Mouse (Mus musculus): ENCODE results near the gene Syngap1.
A peak's percentile ranks its signal among the peaks of the same experiment; 100 is the strongest.
"Not testable (repeated sequence)": the region's sequence is repeated elsewhere in the genome, so short reads cannot be mapped to it uniquely, and the experiment has no call there.

Gene Syngap1

DNA sequence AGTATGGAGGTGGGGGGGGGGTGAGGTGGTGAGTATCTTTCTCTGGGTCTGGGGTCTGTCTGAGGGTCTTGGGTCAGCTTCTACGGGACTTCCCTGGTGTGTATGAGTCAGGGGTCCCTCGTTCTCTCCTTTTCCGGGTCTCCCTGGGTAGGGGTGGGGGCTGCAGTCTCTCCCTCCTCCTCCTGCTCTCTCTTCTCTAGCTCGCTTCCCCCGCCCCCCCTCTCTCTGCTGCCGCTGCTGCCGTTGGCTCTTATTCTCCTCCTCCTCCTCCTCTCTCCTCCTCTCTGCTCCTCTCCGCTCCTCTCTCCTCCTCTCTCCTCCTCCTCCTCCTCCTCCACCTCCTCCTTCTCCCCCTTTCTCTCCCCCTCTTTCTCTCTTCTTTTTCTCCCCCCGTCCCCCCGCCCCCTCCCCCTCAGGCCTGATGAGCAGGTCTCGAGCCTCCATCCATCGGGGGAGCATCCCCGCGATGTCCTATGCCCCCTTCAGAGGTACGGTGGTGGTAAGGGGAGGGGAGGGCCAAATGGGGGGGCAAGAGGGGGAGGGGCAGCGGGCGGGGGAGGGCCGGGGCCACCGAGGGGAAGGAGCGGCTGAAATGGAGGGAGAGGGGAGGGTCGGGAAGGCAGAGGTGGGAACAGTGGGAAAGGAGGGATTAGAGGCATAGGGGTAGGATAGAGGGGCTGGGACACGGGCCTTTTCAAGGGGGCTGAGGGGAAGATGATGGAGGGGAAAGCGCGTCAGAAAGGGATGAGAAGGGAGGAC lies at the start of gene Syngap1:
Gene Syngap1 (plus strand): TSS at position 223 of the 759 bp plus-strand sequence.
- DNase-seq = peak; percentile 20

DNA sequence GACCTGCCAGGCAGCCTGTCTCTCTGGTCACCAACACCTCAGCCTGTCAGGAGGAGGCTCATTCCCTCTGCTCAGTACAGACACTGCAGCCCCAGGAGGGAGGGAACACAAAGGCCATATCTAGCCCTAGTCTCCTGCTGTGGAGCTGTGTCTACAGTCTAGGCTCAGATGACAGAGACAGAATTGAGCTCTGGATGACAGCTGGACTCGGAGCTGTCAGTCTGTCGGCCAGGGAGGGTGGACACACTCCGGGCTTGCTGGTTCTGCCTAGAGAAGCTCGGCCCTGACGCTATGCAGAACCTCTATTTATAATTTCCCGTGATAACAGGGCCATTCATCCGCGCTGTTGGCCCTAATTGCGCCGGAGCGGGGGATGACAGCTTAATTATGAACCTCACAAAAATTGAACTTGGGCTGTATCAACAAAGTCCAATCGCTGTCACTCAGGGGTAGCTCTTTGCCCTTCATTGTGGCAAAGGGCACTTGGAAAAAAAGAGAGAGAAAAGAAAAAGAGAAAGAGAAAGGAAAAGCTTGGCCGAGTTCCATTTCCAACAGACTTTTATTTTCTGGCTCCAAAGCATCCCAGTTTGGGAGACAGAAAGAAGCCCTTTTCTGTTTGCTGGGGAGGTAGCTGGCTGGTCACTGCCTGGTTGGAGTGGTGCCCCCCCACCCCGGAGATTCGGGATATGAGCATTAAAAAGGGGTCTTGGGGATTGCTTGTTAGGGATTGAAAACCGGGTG lies 48.2 kb upstream of the Syngap1 start:
- peak; percentile 49 for DNase-seq

DNA sequence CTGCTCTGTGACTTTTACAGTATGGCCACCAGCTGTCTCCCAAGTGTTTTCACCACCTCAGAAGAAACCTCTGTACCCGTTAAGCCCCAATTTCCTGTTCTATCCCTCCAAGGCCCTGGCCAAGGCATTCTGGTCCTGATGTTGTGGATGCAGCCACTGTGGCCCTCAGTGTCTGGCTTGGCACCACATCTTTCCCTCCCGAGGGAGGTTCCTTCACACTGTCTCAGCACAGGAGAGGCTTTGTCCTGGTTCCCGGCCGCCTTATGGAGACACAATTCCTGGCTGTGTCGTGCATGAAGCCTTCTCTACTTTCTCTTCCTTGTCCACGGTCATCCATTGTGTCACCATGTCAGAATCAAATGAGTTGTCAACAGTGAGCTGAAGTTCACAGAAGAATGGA lies 47.6 kb upstream of the Syngap1 start:
- DNase-seq = no peak

DNA sequence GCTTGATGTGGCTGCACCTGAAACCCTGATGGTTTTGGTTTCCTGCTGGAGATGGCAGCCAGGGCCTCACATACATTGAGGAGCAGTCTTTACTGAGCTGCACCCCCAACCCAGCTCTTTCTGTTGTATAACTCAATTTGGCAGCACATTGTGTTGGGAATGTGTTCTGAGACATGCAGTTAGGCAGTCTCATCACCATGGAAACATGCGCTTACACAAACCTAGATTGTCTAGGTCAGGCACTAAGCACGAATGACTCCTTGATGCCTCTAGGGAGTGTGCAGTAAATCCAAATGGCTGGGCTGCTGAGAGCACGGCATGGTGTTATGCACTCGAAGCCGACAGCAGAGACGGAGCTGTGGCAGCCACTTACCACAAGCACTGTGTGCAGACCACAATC lies 46.7 kb upstream of the Syngap1 start:
- DNase-seq = no peak

DNA sequence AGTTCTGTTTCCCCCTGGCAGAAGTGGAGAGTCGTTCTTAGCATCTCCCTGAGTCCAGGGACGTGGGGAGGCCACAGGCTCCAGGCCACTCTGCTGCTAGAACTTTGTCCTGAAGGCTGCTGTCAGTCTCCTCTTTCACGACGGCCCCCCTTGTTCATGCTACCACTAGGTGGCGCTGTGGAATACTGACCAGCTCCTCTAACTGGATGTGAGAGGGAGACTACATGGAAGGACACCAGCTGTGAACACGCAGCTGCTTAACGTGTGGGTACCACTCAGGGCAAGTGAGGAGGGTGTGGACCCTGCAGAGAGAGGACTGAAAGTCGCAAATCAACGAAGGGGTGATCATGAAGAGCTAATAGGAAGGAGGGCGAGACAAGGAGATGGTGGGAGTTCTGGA lies 45.5 kb upstream of the Syngap1 start:
- DNase-seq = peak; percentile 83

DNA sequence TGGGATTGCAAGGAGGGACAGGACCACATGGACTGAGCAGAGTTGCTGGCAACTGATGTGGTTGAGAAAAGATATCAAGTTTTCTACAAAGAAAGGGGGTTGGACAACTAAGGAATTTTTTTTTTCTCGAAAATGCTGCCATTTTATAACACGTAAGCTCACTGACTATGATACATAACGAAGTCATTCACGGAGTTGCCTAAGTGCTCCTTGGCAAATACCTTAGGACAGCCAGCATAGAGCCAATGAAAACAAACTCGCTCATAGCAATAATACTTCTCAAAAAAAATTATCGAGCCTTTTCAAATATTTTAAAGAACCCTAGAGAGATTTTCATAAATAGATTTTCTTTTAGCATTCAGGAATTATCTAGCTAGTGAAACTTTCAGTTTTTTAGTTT lies 40.1 kb upstream of the Syngap1 start:
- no peak for DNase-seq

DNA sequence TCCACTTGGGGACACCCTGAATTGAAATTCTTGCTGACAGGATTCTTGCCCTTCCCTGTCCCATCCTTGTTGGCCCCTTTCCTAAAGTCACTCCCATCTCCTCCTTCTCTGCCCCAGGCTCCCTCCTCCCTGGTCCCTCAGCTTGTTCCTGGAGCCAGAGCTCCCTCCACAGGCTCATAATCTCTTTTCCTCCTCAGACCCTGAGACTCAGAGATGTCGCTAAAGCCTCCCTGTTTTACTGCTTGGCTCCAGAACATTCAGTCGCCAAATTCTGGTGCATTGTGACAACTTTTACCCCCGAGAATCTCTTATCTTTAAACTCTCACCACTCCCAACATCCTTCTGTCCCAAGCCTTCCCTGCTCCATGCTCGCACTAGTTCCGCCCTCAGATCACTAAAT lies 36.7 kb upstream of the Syngap1 start:
- no peak for DNase-seq

- DNase-seq = peak; percentile 75
Measured at GRCm38 (mm10) chr17:26907506-26907905, 33.5 kb upstream of the Syngap1 start.

- DNase-seq = no peak
Measured at GRCm38 (mm10) chr17:26915248-26915647, 25.8 kb upstream of the Syngap1 start.

DNA sequence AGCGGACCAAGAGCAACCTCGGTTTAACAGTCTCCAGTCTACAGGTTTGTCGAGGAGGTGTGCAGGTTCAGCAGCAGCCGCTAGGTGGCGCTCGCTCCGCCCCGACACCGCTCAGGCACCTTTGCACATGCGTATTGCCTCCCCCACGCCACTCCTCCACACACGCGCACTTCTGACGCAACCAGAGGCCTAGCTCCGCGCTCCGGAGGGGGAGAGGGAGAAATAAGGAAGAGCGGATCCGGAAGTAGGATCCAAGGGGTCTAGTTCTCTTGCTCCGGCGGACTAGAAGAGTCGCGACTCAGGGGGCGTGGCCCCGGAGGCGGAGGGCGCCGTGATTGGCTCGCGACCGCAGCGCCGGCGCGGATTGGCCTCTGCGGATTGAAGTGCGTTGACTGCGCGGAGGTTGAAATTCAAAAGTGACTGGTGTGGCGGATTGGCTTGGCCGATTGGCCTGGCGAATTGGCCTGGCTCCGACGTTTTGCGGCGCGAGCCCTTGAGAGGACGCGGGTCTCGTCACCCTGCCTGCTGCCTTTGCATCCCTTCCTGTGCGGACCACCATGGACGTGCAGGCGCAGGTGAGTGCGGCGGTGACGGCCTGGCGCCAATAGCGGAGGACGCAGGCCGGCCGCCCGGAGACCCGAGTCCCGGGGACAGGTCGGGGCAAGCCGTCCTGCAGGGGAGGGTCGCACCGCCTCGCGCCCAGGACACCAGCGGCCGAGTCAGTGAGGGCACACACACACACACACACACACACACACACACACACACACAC lies 24.2 kb upstream of the Syngap1 start, which contains the start of gene Kifc5b:
Gene Kifc5b (plus strand): TSS at position 381 of the 772 bp plus-strand sequence.
- DNase-seq = peak; percentile 100

GRCm38 (mm10) chr17:26917560-26917959 lies 23.5 kb upstream of the Syngap1 start:
- not testable (repeated sequence) for DNase-seq

DNA sequence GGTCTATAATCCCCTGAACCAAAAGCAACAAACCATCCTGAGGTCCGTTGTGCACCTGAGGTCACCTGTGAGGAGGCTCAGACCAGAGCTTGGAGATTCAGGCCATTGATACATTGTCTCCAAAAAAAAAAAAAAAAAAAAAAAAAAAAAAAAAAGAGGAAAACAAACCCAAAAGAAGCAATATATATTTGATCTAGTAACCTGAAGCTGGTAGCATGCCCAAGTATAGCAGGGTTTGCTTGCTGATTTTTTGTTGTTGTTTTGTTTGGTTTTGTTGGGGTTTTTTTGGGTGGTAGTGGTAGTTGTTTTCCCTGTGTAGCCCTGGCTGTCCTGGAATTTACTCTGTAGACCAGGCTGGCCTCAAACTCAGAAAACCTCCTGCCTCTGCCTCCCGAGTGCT lies 22.7 kb upstream of the Syngap1 start:
- DNase-seq = no peak

DNA sequence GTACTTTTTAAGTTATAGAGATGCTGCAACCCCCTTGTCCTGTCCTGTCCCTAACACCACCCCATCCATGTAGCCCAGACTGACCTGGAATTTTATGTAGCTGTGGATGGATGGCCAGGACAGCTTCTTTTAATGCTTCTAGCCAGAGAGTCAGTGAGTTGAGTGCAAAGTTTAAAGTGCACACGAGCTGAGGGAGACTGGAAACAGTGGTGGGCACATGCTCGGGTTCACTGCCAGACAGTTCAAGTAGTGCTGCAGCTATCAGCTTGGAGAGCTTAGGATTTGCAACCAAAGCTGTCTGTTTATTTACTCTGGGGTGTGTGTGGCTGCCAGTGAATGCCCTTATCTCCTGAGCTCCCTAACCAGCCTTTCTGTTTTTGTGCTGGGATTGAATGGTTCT lies 21.5 kb upstream of the Syngap1 start:
- peak; percentile 65 for DNase-seq

DNA sequence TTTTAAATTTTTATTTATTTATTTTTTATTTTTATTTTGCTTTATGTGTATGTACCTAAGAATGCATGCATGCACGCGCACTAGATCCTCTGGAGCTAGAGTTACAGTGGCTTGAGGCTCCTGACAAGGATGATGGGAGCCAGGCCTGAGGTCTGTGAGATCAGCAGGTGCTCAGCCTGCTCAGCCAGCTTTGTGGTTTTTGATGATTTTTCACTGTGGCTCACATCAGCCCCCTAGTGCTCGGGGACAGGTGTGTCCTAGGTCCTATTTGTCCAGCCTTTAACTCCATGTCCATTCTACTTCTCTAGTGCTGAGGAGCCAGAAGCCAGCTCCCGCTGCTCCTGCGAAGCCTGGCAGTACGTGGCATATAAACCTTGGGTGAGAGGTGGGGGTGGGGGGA lies 18.7 kb upstream of the Syngap1 start:
- DNase-seq = not testable (repeated sequence)

GRCm38 (mm10) chr17:26925414-26925813 lies 15.6 kb upstream of the Syngap1 start:
- not testable (repeated sequence) for DNase-seq

DNA sequence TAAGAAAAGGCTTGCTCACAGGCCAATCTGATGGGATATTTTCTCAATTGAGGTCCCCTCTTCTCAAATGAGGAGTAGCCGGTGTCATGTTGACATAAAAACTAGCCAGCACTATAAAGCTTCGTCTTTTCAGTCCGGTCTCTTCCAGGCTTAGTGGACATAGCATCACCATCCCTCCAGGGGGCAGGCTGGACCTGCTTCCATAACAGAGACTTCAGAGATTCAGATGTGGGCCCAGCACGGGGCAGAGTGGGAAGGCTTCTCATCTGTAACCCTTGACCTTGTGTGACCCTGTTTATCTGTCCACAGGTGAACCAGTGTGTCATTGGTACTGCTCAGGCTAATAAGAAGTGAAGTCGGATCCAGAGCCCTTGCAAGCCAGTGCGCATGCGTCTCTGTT lies 9.3 kb upstream of the Syngap1 start:
- peak; percentile 64 for DNase-seq

GRCm38 (mm10) chr17:26932839-26933398 lies 8.1 kb upstream of the Syngap1 start, which contains the start of gene Phf1:
Gene Phf1, plus strand, starts transcription at chr17:26933052.
- DNase-seq = peak; percentile 99

GRCm38 (mm10) chr17:26933419-26933818 lies 7.6 kb upstream of the Syngap1 start:
- peak; percentile 54 for DNase-seq

- DNase-seq = no peak
Measured at GRCm38 (mm10) chr17:26933885-26934827, 6.9 kb upstream of the Syngap1 start.

DNA sequence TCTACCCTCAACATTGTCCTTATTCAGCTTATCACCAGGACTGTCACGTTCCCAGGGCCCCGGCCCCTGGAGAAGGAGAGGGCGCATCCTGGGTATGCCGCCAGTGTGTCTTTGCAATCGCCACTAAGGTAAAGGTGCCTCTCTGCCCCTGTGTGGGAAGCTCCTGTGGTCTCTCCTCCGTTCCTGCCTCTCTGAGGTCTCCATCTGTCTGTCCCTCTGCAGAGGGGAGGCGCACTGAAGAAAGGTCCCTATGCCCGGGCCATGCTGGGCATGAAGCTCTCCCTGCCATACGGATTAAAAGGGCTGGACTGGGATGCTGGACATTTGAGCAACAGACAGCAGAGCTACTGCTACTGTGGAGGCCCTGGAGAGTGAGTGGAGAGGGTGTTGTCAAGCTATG lies 6.0 kb upstream of the Syngap1 start:
- DNase-seq = no peak

DNA sequence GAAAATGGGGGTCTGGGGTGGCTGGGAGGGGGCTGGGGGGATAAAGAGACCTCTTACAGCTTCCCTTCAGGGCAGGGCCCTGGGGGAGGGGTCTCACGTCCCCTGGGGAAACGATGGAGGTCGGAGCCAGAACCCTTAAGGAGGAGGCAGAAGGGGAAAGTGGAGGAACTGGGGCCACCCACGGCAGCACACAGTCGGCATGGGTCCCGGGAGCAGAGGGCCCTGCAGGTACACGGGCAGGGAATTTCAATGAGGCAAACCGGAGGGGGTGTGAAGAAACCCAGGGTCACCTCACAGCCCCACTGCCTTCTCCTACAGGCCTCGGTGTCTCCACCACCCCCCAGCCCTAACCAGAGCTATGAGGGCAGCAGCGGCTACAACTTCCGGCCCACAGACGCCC lies 4.6 kb upstream of the Syngap1 start:
- DNase-seq = no peak

Measured in kidney, adult 9 months (tissue).